Mouse (Mus musculus) liver (tissue): Measurements from ENCODE around the gene Gstp3.
"Not testable (repeated sequence)": the region's sequence is repeated elsewhere in the genome, so short reads cannot be mapped to it uniquely, and the experiment has no call there.

Experiments
- DNase-seq: peaks from one replicate; pipeline ENCODE4 v3.0.0-alpha.2; 2020; ENCODE audit warnings: mixed read lengths

Gene Gstp3

DNA sequence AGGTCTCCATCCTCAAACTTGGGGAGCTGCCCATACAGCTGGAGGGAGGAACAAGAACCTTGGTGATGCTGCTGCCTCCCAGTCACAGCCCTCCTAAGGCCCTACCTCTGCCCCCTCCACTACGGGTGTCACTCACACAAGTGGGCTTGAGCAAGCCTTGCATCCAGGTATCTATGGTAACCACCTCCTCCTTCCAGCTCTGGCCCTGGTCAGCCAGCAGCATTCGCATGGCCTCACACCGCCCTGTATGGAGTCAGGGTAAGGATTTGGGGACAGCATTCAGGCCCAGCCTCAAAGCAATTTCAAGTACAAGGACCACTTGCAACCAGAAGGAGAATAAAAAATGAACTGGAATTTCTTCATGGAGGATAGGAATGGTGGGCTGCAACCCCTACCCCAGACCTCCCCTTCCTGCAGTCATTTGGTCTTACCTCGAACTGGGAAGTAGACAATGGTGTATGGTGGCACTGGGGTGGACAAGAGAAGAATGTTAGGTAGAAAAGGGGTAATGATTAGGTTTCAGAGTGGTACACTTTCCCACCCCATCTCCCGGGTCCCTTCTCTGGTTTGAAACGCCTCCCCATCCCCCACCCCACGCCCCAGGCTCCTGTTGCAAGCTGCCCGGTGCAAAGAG, 22.1 kb downstream of the Gstp3 start:
- DNase-seq = not testable (repeated sequence)

DNA sequence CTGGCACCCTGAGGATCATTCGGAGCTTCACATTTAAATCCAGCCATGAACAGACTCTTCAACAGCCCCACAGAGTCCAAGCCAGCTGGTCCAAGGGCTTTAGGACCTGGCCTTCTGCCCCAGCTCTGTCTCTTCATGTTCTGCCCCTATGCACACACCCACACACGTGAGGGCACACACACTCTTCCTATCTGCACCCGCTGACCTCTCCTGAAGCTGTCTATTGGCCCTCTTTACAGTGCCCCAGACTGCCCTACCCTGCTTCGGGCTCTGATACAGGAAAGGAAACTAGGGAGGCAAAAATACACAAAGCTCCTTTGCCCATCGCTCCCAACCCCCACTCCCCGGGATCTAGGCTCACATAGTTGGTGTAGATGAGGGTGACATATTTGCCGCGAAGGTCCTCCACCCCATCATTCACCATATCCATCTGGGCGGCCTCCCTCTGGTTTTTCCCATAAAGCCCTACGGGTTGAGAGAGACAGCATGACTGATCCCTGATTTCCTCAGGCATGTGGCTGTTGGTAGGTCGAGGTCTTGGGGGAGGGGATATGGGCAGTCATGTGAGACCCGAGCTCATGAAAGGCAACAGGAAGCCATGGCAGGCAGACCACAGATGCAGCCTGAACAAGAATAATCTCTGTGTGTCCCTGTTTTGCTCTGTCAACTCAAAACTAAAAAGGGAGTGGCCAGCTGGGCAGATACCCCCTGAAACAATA, 22.9 kb downstream of the Gstp3 start:
- no peak for DNase-seq

DNA sequence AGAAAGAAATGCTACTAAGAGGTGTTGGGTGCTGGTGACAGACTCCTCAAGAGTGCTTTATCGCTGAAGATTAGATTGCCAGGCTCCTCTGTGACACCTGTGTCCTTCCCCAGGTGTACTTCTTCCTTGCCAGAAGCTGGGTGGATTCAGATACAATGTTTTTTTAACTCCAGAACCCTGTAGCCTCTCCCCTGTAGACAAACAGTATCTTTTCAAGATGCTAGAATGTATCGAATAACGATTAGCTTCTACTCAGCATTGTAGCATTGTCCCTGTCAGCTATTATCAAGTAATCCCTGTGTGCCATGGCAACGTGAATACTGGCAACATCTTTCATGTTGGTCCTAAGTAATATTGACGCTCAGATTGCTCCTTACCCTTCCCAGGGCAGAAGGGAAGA, 25.6 kb downstream of the Gstp3 start:
- DNase-seq = no peak

DNA sequence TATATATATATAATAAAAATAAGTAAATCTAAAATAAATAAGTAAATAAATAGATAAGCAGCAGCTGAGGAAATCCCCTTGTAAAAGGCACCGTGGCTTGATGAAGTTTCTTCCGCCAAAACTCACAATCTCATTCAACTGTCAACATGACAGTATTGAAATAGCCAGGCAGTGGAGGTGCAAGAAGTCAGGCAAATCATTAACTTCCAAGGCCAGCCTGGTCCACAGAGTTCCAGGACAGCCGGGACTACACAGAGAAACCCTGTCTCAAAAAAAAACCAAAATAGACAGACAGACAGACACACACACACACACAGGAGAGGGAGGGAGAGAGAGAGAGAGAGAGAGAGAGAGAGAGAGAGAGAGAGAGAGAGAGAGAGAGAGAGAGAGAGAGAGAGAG, 26.1 kb downstream of the Gstp3 start:
- DNase-seq = peak; percentile 30

DNA sequence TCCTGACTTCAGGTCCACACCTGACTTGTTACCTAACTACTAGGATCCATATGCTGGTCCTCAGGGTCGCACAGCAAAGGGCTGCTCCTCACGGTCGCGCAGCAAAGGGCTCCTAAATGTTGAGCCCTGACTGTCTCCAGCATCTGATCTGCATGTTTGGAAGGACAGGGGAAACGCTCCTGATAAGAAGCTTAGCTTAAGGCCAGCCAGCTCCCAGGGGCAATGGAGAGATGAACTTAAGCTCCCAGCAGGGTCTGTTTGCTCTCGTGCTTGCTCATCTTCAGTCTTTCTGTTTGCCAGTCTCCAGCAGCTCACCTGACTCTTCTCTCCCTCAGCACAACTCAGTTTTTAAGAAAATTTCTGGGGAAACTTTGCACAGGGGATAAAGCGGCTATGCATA, 26.7 kb downstream of the Gstp3 start:
- no peak for DNase-seq

DNA sequence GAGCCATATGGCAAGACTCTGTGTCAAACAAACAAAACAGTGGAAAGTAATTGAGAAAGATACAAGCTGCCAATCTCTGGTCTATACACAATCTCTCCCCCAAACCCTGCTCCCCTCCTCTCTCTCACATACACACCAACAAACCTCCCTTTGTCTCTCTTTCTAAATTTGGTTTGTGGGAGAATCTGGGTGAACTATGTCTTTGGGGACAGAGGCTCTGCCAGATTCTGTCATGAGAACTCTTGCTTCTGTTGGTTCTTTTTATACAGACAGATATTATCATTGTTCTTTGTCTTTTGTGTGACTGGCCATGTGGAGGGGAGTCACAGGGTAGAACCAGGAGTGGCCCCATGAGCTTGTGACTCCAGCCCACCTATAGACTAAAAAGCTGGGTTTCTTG, 31.8 kb downstream of the Gstp3 start:
- DNase-seq = no peak

DNA sequence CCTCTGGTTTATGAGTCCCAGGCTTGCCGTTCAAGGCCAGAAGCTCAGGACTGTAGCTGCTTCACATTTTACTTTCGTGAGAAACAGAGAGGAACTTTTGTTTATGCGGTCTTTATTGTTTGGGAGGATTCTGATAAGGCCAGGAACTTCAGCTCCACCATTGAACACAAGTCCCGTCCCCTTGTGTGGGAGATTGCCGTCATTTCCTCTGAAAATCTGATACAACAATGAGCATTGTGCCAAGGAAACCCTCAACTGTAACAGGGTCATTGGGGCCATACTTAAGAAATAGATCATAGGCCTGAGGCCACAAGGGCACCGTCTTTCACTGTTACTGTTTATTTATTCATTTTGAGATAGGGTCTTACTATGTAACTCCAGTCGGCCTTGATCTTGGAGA, 36.2 kb downstream of the Gstp3 start:
- no peak for DNase-seq

DNA sequence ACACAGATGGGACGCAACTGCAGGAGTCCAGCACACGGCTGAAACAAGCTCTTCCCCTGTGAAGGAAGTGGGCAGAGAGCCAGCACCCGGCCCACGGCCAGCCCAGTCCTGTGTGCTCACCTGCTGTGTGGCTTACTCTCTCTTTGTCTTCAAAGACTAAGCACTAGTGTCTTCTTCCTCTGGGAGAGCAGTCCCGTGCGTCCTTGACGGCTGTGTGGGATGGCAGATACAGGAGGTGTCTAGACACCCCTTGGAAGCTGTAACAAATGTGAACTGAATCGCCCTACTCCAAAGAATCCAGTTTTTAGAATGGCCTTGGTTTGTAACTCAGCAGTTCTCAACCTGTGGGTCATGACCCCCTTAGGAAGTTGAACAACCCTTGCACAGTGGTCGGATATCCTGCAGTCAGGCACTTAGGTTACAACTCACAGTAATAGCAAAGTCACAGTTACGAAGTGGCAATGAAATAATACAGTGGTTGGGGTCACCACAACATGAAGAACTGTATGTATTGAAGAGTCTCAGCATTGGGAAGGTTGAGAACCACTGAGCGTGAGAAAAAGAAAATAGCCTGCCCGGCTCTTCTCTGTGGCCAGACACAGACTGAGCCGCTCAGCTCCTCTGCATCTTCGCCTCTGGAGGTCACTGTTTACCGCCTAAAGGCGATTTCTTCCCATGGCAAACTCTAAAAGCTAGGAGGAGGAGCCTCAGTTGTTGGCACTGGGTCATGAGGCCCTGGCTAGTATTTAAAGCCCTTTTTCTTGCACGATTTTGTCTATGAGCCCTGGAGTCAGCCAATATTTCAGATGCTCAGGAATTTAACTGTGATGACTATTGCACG, 40.4 kb downstream of the Gstp3 start:
- peak; percentile 76 for DNase-seq

DNA sequence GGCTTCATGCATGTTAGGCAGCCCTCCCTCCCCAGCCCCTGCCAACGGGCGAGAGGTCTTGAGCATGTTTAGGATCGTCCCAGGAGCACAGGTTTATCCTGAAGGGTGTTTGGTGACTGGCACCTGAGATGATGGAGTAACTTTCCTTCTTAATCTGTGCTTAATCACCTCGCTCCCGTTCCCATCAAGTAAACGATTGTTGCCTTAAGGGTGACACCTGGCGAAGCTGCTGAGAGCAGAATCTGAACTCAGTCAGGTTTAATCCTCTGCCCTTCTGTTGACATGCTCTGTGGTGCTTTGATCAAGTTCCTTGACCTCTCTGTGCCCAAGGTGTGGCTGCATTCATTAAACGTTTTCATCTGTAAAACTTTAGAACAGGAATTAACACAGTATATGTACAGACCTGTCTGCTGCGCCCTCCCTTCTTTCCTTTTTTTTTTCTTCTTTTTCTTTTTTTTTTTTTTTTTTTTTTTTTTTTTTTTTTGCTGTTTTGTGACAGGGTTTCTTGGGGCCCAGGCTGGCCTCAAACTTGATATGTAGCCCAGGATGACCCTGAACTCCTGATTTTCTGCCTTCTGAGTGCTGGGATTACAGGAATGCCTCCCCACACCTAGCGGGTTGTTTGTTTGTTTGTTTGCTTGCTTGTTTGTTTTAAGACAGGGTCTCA, 41.3 kb downstream of the Gstp3 start:
- no peak for DNase-seq

DNA sequence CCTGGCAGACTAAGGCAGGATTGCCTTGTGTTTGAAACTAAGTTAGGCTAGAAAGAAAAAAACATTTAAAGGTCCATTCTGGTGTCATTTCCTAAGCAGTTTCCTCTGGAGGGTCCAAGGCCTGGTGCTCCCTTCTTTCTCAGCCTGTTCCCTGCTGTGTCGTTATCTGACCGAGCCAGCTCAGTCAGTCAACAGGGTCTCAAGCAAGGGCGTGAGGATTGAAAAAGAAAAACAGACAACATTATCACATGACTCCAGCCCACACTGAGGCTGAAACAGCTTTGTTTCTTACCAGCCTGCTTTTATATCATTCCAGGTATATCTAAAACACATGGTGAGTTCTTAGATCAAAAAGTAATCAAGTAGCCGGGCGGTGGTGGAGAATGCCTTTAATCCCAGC, 43.7 kb downstream of the Gstp3 start:
- DNase-seq = peak; percentile 64

DNA sequence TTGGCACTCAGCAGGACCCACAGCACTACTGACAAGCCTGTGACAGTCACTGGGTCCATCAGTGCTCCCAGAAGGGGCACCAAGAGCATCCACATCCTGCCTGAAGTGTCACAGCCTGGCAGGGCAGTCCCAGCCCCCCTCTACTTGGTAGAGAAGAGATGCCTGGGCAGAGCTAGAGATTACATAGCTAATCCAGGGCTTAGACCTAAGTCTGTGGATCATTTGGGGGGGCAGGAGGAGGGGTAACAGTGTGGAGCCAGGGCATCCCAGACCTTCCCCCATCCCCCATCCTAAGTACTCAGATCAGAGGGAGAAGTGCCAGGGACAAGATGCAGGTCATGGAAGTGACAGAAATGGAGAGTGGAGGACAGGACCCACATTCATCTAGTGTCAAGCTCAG, 44.6 kb downstream of the Gstp3 start:
- no peak for DNase-seq

DNA sequence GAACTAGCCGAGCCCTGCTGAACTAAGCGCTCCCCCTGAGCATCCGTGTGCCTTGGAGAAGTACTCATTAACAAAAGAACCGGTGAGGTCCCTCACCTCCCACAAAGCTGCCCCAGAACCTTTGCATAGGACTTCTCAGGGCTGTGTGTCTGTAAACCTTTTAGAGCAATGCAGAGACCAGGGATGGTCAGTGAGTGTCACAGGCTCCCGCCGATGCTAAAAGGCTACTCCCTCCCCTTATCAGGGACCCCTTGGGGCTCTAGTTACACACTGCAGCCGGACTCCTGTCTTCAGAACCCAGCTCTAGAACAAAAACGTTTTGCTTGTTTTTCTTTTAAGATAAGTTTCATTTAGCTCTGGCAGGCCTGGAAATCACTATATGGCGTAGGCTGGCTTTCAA, 46.3 kb downstream of the Gstp3 start:
- peak; percentile 53 for DNase-seq

DNA sequence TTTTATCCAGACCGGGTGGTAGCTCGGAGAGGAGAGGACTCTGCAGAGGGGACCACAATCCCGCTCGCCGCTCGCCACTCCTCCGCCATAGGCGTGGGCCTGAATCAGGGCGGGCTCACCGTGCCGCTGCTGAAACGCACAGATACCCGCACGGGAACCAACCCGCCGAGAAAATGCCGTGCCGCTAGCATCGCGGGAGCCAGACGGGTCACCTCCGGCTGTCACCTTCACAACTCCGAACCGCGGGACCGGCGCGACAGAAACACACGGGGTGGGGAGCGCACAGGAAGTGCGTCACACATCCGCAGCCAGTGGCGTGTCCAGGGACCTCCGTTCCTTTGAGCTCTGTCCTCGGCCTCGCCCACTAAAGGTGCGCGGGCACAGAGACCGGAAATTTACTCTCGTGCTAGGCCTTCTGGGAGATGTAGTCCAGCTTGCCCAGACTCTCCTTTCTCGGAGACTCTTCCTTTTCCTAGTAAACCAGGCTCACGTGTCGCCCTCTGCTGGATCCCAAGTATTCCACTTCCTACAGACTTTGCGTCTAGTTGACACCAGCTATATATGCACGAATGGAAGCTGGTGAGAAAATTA, 46.8 kb downstream of the Gstp3 start, which contains the start of gene Ndufv1:
Gene Ndufv1, minus strand, starts transcription at position 375 of the 591 bp plus-strand sequence.
- DNase-seq = peak; percentile 96

DNA sequence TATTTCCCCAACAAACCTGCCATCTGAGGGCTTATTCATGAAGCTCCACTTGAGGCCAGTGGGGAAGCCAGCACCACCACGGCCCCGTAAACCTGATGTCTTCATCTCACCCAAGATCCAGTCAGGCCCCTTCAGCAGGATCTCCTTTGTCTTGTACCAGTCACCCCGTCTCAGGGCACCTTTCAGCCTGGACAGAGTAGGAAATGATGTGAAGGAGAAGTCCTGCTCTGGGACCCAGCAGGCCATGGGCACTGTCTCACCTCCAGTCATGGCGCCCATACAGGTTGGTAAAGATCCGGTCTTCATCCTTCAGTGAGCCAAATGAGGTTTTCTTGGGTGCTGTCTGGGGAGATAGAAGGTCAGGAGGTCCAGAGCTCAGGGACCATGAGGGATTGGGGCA, 48.3 kb downstream of the Gstp3 start:
- DNase-seq = no peak
